Mouse (Mus musculus) regulatory T cell (primary cell): ENCODE measurements around the gene Crocc2.

Experiments used
- in situ Hi-C: fragments of 300-600 bp; cut with MboI, MseI; formaldehyde crosslinking; loops from one replicate; pipeline ENCODE4 v1.15.1; 2025; ENCODE audit warnings: high pct_unique_total_duplicates

Crocc2 gene

DNA sequence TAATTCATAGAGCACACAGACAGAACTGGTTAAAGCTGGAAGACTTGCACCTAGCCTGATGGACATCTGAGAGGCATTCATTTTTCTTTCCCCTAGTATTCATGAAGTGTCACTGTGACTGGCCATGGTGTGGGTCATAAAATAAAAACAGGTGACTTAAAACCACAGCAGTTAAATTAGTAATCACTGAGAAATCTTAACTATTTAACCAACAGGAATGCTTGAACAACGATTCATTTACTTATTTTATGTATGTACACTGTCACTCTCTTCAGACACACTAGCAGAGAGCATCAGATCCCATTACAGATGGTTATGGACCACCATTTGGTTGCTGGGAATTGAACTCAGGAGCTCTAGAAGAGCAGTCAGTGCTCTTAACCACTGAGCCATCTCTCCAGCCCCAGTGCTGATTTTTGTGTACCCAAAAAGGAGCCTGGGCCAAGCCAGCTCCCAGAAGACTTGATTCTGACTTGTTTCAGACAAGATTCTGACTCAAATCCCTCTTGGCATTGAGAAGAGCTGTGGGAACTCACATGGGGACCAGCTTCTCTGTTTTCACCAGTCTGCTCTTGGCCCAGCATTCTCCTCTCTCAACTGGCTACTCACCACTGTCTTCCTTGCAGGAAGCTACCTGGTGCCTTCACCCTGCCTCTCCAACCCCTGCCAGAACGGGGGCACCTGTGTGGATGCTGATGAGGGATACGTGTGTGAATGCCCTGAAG, 102.2 kb downstream of the Crocc2 start:
- in situ Hi-C loops = no loop called here

- in situ Hi-C loops = no loop called here
These were observed 103.2 kb downstream of the Crocc2 start for GRCm38 (mm10) chr1:93271751-93272150.

DNA sequence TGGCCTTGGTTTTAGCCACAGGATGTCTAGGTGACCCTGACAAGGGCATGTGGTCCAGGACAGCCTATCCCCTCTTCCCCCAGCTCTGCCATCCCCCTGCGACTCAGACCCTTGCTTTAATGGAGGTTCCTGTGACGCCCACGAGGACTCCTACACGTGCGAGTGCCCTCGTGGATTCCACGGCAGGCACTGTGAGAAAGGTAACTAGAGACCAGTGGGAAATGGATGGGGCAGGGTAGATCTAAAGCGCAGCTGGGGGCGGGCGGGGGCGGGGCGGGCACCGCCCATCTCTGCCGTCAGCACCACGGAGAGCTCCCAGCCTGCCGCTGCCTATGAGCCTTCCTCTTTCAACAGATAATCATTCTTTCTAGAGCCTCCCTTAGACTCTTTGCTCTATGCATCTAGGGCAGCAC, 103.9 kb downstream of the Crocc2 start:
- in situ Hi-C loops = no loop called here

DNA sequence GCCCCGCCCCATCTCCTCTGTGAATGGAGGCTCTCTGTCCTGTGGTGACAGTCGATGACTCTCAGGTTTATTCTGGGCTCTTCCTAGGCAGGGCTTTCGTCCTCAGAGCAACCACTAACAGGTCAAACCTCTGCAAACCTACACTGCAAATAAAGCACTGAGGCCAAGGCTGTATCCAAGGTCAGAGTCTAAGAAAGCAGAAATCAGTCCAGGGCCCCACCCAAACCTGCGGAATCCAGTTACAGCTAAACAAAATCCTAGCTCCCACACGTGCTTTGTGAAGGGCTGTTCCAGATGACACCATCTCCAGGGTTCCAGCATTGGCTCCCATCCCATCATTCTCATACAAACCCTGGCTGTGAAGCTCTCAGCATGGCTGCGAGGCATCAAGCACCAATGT, 107.0 kb downstream of the Crocc2 start:
- in situ Hi-C loops = no loop called here

DNA sequence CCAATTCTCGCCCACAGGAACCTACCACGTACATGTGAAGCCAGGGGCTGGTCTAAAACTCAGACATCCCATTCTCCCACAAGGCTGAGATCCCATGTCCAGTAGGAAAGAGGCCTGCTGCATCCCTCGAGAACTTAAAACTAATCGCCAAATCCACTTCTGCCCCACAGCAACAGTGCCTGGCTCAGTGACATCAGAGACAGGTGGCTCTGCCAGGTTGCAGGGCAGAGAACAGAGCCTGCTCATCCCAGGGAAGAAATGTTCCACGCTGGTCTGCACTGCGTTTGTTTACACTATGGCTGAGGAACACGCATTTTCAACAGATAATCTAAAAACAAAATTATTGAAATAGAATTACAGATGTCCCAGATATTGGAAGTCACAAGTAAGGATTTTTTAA, 108.5 kb downstream of the Crocc2 start:
- in situ Hi-C loops = no loop called here
